ENCODE assay signal across 10 mouse cellular contexts in genomic region chr1:92754793-92755488, GRCm38 (mm10).
DNase-seq lines count a peak whose midpoint lies in the region; ATAC-seq and TF ChIP-seq lines count a peak whose summit lies in the region.
"Had no signal": no experiment of that assay in that cellular context is flagged by ENCODE, and none has a peak within 500 bp of the region (broad histone marks: within the 10 kb centered on the region; RNA-seq: fewer than 3 reads in every experiment).

No protein-coding gene starts in this region.

- H3K36me3 ChIP-seq in heart, embryonic 10.5 days, result no peaks in the 10 kb centered on the region
- H3K36me3 ChIP-seq in hindbrain, postnatal 0 days (ENCODE audit: insufficient read depth, low read length), result no peaks in the 10 kb centered on the region
- H3K36me3 ChIP-seq: embryonic facial prominence, embryonic 15.5 days; lung, embryonic 15.5 days had no signal

- 0 out of 2 replicates have a peak overlapping the region, but pooled peaks have one; percentile 6 for H3K4me2 ChIP-seq in hindbrain, postnatal 0 days (ENCODE audit: low read depth, low read length)
- H3K4me2 ChIP-seq: embryonic facial prominence, embryonic 15.5 days; lung, embryonic 15.5 days had no signal

- ATAC-seq in hindbrain, postnatal 0 days, result peak; percentile 61; the same call in 1 of the 2 replicates

- H3K9me3 ChIP-seq in heart, embryonic 10.5 days, result no peaks in the 10 kb centered on the region
- no peaks in the 10 kb centered on the region for H3K9me3 ChIP-seq in hindbrain, postnatal 0 days (ENCODE audit: low read length)
- H3K9me3 ChIP-seq: embryonic facial prominence, embryonic 15.5 days; lung, embryonic 15.5 days had no signal

- 72% methylated on average over 20 of the region's 20 CpGs for WGBS in heart, embryonic 10.5 days
- 40% methylated on average over 20 of the region's 20 CpGs for WGBS in hindbrain, postnatal 0 days

- H3K4me1 ChIP-seq in heart, embryonic 10.5 days, result peaks cover 17% of the 10 kb centered on the region
- H3K4me1 ChIP-seq in hindbrain, postnatal 0 days (ENCODE audit: insufficient read depth, low read length), result 0 out of 2 replicates have a peak, but pooled peaks cover 11% of the 10 kb centered on the region

- peaks cover 85% of the 10 kb centered on the region for H3K27me3 ChIP-seq in heart, embryonic 10.5 days (ENCODE audit: insufficient read depth, poor library complexity, severe bottlenecking)
- no peaks in the 10 kb centered on the region for H3K27me3 ChIP-seq in hindbrain, postnatal 0 days (ENCODE audit: insufficient read depth, low read length)
- H3K27me3 ChIP-seq: lung, embryonic 15.5 days had no signal

- no peak overlapping the region for H3K27ac ChIP-seq in heart, embryonic 10.5 days
- H3K27ac ChIP-seq in hindbrain, postnatal 0 days, result no peak overlapping the region
- H3K27ac ChIP-seq: embryonic facial prominence, embryonic 15.5 days; lung, embryonic 15.5 days had no signal

- no peak overlapping the region for H3K4me3 ChIP-seq in heart, embryonic 10.5 days
- H3K4me3 ChIP-seq in hindbrain, postnatal 0 days (ENCODE audit: low read length), result no peak overlapping the region
- H3K4me3 ChIP-seq: embryonic facial prominence, embryonic 15.5 days; lung, embryonic 15.5 days had no signal

- TF ChIP-seq CTCF in hindbrain, postnatal 0 days (IDR thresholded peaks at IDR 0.05; ENCODE audit: low read depth), result no peak

- no peak overlapping the region for H3K9ac ChIP-seq in hindbrain, postnatal 0 days (replicated peaks; ENCODE audit: low read length)
- H3K9ac ChIP-seq: embryonic facial prominence, embryonic 15.5 days; lung, embryonic 15.5 days had no signal

- DNase-seq in heart, postnatal 4 days, result peak; percentile 31
- no peak for DNase-seq in heart, embryonic 10.5 days (ENCODE audit: low spot score)
- DNase-seq in 416B (ENCODE audit: low read depth), result peak; percentile 36
- peak; percentile 35 for DNase-seq in cerebellum, adult 11 months
- peak; percentile 73 for DNase-seq in hindbrain, postnatal 0 days (ENCODE audit: low spot score)
- DNase-seq in spleen, adult 18-20 months, result no peak
- no peak for DNase-seq in T-cell, adult 2 months (ENCODE audit: low spot score)
- no peak for DNase-seq in thymus, postnatal 36 days

Comparison
In these comparisons a context has a peak if more than half of its experiments do, and no peak if none do; other contexts are left out.
1. DNase-seq: peak in heart, postnatal 4 days (single experiment), 416B (single experiment), cerebellum, adult 11 months (single experiment) and hindbrain, postnatal 0 days (single experiment); none in heart, embryonic 10.5 days (single experiment), spleen, adult 18-20 months (0 of 2), T-cell, adult 2 months (single experiment) and thymus, postnatal 36 days (0 of 2).